Mouse (Mus musculus) layer of hippocampus, adult 6 months (tissue): ENCODE data around the gene Ube2e3. TPM values are rescaled to one million over a fixed set of nuclear protein-coding genes. Genes with fewer than 3 reads are reported as not detected.

Experiments
- long read RNA-seq, 2 experiments: library from polyadenylated mRNA; unstranded; transcript quantifications; one replicate each; pipeline ENCODE4 v2.0.0; 2019 to 2020
- polyA plus RNA-seq: library from polyadenylated mRNA; unstranded; fragments of <200 nt; fragmentation: Nextera tagmentation; gene quantifications from 2 replicates; pipeline ENCODE4 v1.2.3, GENCODE M21; 2021

The Ube2e3 gene
- 73.5 and 75.0 TPM in 2 replicates for polyA plus RNA-seq
- long read RNA-seq, experiment 1, transcript Ube2e3-202 (6 exons, 1,235 nt) = minor isoform, 10 of 130 reads
- long read RNA-seq, experiment 1, transcript Ube2e3-201 (6 exons, 2,249 nt) = major isoform, 97 of 130 reads
- long read RNA-seq, experiment 1, partial matches to known transcripts = 11 of 130 reads
- long read RNA-seq, experiment 1, other reads (novel, unspliced or antisense) = 10 of 130 reads
- long read RNA-seq, experiment 2, transcript Ube2e3-201 (6 exons, 2,249 nt) = major isoform, 393 of 441 reads
- long read RNA-seq, experiment 2, partial matches to known transcripts = 2 of 441 reads
- long read RNA-seq, experiment 2, other reads (novel, unspliced or antisense) = 41 of 441 reads

DNA sequence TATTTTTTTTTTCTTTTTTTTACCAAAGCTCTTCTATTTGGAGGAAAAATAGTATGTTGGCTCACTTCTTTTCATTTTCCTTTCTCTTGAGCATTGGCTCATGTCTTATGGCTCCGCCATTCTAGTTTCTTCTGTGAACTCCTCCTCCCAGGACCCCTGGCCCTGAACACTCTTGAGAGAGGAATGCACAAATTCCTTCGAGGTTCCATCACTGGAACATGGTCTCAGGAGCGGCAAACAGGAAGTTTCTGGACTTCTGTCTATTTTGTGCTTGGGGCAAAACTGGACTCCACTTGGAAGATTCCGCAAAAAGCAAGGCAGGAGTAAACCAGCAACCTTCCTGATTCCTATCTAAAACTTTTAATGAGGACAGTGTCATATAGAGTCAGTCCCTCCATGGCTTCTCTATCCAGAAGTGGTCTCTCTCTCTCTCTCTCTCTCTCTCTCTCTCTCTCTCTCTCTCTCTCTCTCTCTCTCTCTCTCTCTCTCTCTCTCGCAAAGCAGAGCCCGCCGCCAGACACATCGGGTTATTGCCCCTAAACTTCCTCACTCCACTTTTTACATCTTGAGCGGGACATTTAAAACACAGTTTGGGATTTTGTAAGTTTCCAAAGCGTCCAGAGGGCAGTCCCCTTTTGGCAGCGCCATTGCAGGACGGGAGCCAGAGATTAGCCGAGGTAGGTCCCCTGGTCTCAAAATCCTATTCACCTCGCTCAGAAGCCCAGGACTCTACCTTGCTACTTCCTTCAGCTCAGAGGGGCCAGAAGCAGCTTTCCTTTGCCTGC, at the start of gene Ube2e3:
TSS of gene Ube2e3 (plus strand) at position 399 of the 785 bp plus-strand sequence.

